Mouse (Mus musculus) cerebellum, adult 2 months (tissue): Measurements from ENCODE around the gene Gsdma2. TPM values are rescaled to one million over a fixed set of nuclear protein-coding genes. Genes with fewer than 3 reads are reported as not detected.

Source experiments
- DNase-seq, 2 experiments: peaks; one replicate each; pipeline ENCODE4 v3.0.0; 2021
- H3K27ac ChIP-seq: fragments of 200-500 bp; 2 replicates; pipeline ENCODE4 v1.5.1; 2012; ENCODE audit warnings: low read length, control low read depth, inconsistent platforms; ENCODE audit not compliant: insufficient read depth
- H3K27me3 ChIP-seq: fragments of 200-500 bp; 2 replicates; pipeline ENCODE4 v1.6.1; 2012; ENCODE audit warnings: inconsistent platforms, mild to moderate bottlenecking, low read length, moderate library complexity; ENCODE audit not compliant: control insufficient read depth, insufficient read depth
- H3K4me1 ChIP-seq: fragments of 200-500 bp; 2 replicates; pipeline ENCODE4 v1.6.1; 2011; ENCODE audit warnings: low read length; ENCODE audit not compliant: control insufficient read depth, insufficient read depth
- H3K4me3 ChIP-seq: fragments of 200-500 bp; replicated peaks from 2 replicates; pipeline ENCODE3; 2011; ENCODE audit warnings: mild to moderate bottlenecking, low read depth, low read length, control low read depth; ENCODE audit not compliant: insufficient read depth
- CTCF ChIP-seq: fragments of 200-500 bp; IDR thresholded peaks from 2 replicates; pipeline ENCODE4 v1.5.1; 2011; ENCODE audit warnings: low read depth, mild to moderate bottlenecking, control low read depth, low read length, moderate library complexity, borderline replicate concordance; ENCODE audit not compliant: insufficient read depth
- POLR2A ChIP-seq: fragments of 200-500 bp; IDR thresholded peaks from 2 replicates; pipeline ENCODE4 v1.6.1; 2011; ENCODE audit warnings: low read length, control low read depth, borderline replicate concordance; ENCODE audit not compliant: insufficient read depth
- WGBS: fragments of 180-500 bp; shearing (Covaris S2); methylation state at CpG from one replicate; pipeline ENCODE4 v1.1.7; 2018; 5-methylcytosine and 5-hydroxymethylcytosine counted together
- polyA plus RNA-seq: library from polyadenylated mRNA; depleted of rRNA; stranded (reverse); fragments of >200 nt; gene quantifications from 2 replicates; pipeline ENCODE4 v1.2.3, GENCODE M21; 2012; rRNA removed

Gene Gsdma2
- polyA plus RNA-seq, 1 experiment: not detected

GRCm38 (mm10) chr11:98696454-98697216 is 50.1 kb downstream of the Gsdma2 start:
- no peak for TF ChIP-seq POLR2A
- TF ChIP-seq CTCF: no peak
- no peaks in the 10 kb centered on the region for H3K27me3 ChIP-seq
- no peak overlapping the region for H3K4me3 ChIP-seq
- WGBS: 62% methylated on average over 14 of the region's 14 CpGs
- DNase-seq: no peak
- H3K4me1 ChIP-seq: peaks cover 4% of the 10 kb centered on the region
- no peak overlapping the region for H3K27ac ChIP-seq

- no peaks in the 10 kb centered on the region for H3K27me3 ChIP-seq
- H3K4me3 ChIP-seq: no peak overlapping the region
- H3K4me1 ChIP-seq: peaks cover 5% of the 10 kb centered on the region
- WGBS: 84% methylated on average over 12 of the region's 12 CpGs
- H3K27ac ChIP-seq: no peak overlapping the region
- no peak for DNase-seq
- TF ChIP-seq POLR2A (no peak), CTCF (no peak)
Measured at GRCm38 (mm10) chr11:98697225-98697624, 50.7 kb downstream of the Gsdma2 start.

GRCm38 (mm10) chr11:98698849-98699640 is 52.5 kb downstream of the Gsdma2 start:
- TF ChIP-seq POLR2A (no peak), CTCF (no peak)
- Histone ChIP-seq H3K27ac (no peak overlapping the region), H3K4me3 (no peak overlapping the region), H3K4me1 (peaks cover 11% of the 10 kb centered on the region), H3K27me3 (no peaks in the 10 kb centered on the region)
- WGBS: 43% methylated on average over 16 of the region's 16 CpGs
- no peak for DNase-seq

- H3K27ac ChIP-seq: no peak overlapping the region
- H3K4me1 ChIP-seq: peaks cover 11% of the 10 kb centered on the region
- peak; percentile 92 for TF ChIP-seq CTCF
- TF ChIP-seq POLR2A: no peak
- no peak overlapping the region for H3K4me3 ChIP-seq
- no peaks in the 10 kb centered on the region for H3K27me3 ChIP-seq
- peak; percentile 76 to 86 for DNase-seq
- 34% methylated on average over 4 of the region's 4 CpGs for WGBS
Measured at GRCm38 (mm10) chr11:98699911-98700310, 53.4 kb downstream of the Gsdma2 start.

GRCm38 (mm10) chr11:98701213-98701670 is 54.7 kb downstream of the Gsdma2 start, which contains the start of gene Csf3:
Gene Csf3, plus strand, starts transcription at chr11:98701263.
- no peak for TF ChIP-seq CTCF
- no peak for TF ChIP-seq POLR2A
- DNase-seq: no peak
- Histone ChIP-seq H3K4me1 (peaks cover 11% of the 10 kb centered on the region), H3K27me3 (no peaks in the 10 kb centered on the region), H3K4me3 (no peak within 1 kb of the TSS), H3K27ac (no peak within 1 kb of the TSS)
- WGBS: 69% methylated on average over 10 of the region's 10 CpGs

- 37% methylated on average over 5 of the region's 5 CpGs for WGBS
- DNase-seq: no peak
- Histone ChIP-seq H3K4me3 (no peak overlapping the region), H3K27me3 (no peaks in the 10 kb centered on the region), H3K27ac (no peak overlapping the region), H3K4me1 (peaks cover 11% of the 10 kb centered on the region)
- TF ChIP-seq CTCF (no peak), POLR2A (no peak)
Measured at GRCm38 (mm10) chr11:98702323-98702722, 55.8 kb downstream of the Gsdma2 start.

- H3K4me3 ChIP-seq: no peak overlapping the region
- DNase-seq: no peak
- peaks cover 10% of the 10 kb centered on the region for H3K4me1 ChIP-seq
- 87% methylated on average over 10 of the region's 10 CpGs for WGBS
- H3K27me3 ChIP-seq: no peaks in the 10 kb centered on the region
- no peak overlapping the region for H3K27ac ChIP-seq
- TF ChIP-seq POLR2A (no peak), CTCF (no peak)
Measured at GRCm38 (mm10) chr11:98705021-98705420, 58.5 kb downstream of the Gsdma2 start.

Other genes with a start within 250 kb of the Gsdma2 start
- gene Pgap3, start 246.3 kb upstream of the Gsdma2 start, polyA plus RNA-seq: 13.2 and 14.1 TPM in 2 replicates
- 1.6 and 1.8 TPM in 2 replicates for gene Erbb2, start 234.3 kb upstream of the Gsdma2 start, polyA plus RNA-seq
- 182 and 183 TPM in 2 replicates for gene Mien1, start 207.8 kb upstream of the Gsdma2 start, polyA plus RNA-seq
- 15.8 and 19.9 TPM in 2 replicates for gene Grb7, start 200.4 kb upstream of the Gsdma2 start, polyA plus RNA-seq
- 0.07 and 0.10 TPM in 2 replicates for gene Ikzf3, start 100.7 kb upstream of the Gsdma2 start, polyA plus RNA-seq
- gene Zpbp2, start 95.7 kb upstream of the Gsdma2 start, polyA plus RNA-seq: 0.13 and 0.20 TPM in 2 replicates
- 64.6 and 66.8 TPM in 2 replicates for gene Ormdl3, start 59.4 kb upstream of the Gsdma2 start, polyA plus RNA-seq
- 0.41 TPM in 1 of 2 replicates, not detected in the other for gene Lrrc3c, start 48.5 kb upstream of the Gsdma2 start, polyA plus RNA-seq
- gene Gm12355, start 21.1 kb upstream of the Gsdma2 start, polyA plus RNA-seq: 0.33 and 0.35 TPM in 2 replicates
- not detected in 2 replicates for gene Gsdma3, start 20.4 kb upstream of the Gsdma2 start, polyA plus RNA-seq
- gene Gsdma, start 17.6 kb downstream of the Gsdma2 start, polyA plus RNA-seq: 0.13 and 0.28 TPM in 2 replicates
- gene Psmd3, start 35.8 kb downstream of the Gsdma2 start, polyA plus RNA-seq: 205 and 207 TPM in 2 replicates
- not detected in 2 replicates for gene Csf3, start 54.5 kb downstream of the Gsdma2 start, polyA plus RNA-seq
- gene Med24, start 82.7 kb downstream of the Gsdma2 start, polyA plus RNA-seq: 105 and 108 TPM in 2 replicates
- gene Thra, start 93.9 kb downstream of the Gsdma2 start, polyA plus RNA-seq: 439 and 447 TPM in 2 replicates
- 144 and 167 TPM in 2 replicates for gene Nr1d1, start 128.6 kb downstream of the Gsdma2 start, polyA plus RNA-seq
- gene Msl1, start 148.8 kb downstream of the Gsdma2 start, polyA plus RNA-seq: 99.1 and 103 TPM in 2 replicates
- 55.5 TPM in 2 replicates for gene Casc3, start 158.1 kb downstream of the Gsdma2 start, polyA plus RNA-seq
- gene Rapgefl1, start 190.0 kb downstream of the Gsdma2 start, polyA plus RNA-seq: 56.8 and 58.0 TPM in 2 replicates
- gene Wipf2, start 216.9 kb downstream of the Gsdma2 start, polyA plus RNA-seq: 25.8 and 27.3 TPM in 2 replicates